Mouse (Mus musculus): Measurements from ENCODE around the gene Lmod3.

DNA sequence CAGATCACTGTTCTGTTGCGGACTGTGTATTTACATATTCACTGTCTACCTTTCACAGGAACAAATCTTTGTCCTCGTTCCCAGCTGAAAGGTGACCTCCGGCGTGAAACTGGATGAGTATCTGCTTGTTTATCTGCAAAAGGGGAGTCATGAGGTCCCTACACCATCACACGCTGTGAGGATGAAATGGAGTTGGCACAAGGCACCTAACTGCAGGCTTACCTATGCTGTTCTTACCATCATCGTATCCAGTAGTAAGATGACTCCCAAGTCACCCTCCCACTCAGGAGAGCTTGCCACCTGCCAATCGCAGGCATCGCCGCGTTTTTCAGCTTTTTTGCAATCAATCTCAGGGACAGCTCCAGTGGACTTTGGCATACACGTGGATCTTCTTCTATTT lies 17.0 kb upstream of the Lmod3 start:
- TF ChIP-seq CTCF (conservative IDR thresholded peaks at IDR 0.05; ENCODE audit: low read length) (no peak), POU5F1 (IDR thresholded peaks at IDR 0.05; ENCODE audit: borderline replicate concordance, low read length) (no peak), NANOG (IDR thresholded peaks at IDR 0.05; ENCODE audit: borderline replicate concordance, low read length) (no peak)
